Mouse (Mus musculus) urinary bladder, postnatal 36 days (tissue): ENCODE measurements around the gene Zbtb1.
A peak's percentile ranks its signal among the peaks of the same experiment; 100 is the strongest.

ENCODE experiments used
- DNase-seq, 2 experiments: peaks; one replicate each; pipeline ENCODE4 v3.0.0; 2022; ENCODE audit warnings: low spot score in 2 of 2, mixed read lengths in 1 of 2

Zbtb1 gene

DNA sequence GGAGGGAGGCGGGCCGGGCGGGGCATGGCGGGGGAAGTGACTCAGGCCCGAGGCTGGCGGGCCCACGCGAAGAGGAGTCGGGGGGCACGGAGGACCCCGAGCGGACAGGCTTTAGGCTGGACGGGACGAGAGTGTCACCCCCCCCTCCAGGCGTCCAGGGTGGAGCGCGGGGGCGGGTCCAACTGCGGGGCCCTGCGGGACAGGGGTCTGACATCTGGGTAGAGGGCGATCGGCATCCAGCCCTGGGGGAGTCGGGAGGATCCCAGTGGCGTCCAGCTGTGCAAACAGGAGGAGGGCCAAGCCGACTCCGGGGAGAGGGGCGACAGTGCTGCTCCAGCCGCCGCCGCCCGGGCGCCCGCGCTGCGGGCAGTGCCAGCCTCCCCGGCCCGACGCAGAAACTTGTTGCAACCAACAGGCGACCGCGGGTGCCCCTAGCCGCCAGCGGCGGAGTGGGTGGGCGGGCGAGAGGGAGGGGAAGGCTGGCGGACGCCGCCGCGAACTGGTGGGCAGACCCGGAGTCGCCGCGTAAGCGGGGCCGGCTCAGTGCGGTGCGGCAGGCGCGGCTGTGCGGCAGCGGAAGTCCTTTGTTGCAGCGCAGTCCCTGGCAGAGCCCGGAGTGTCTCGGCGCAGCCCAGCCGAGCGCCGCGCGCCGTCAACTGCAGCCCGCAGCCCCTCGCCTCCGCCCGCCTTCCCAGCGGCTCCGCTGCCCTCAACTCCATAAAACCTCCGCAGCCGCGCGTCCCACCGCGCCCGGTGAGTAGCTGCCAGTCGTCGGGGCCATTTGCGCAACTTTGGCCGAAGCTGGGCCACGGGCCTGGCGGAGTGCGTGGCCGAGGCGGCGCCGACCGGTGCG, at the start of gene Zbtb1:
Gene Zbtb1 (plus strand): TSS at position 289 of the 853 bp plus-strand sequence.
- DNase-seq, result peak; percentile 71 to 76

DNA sequence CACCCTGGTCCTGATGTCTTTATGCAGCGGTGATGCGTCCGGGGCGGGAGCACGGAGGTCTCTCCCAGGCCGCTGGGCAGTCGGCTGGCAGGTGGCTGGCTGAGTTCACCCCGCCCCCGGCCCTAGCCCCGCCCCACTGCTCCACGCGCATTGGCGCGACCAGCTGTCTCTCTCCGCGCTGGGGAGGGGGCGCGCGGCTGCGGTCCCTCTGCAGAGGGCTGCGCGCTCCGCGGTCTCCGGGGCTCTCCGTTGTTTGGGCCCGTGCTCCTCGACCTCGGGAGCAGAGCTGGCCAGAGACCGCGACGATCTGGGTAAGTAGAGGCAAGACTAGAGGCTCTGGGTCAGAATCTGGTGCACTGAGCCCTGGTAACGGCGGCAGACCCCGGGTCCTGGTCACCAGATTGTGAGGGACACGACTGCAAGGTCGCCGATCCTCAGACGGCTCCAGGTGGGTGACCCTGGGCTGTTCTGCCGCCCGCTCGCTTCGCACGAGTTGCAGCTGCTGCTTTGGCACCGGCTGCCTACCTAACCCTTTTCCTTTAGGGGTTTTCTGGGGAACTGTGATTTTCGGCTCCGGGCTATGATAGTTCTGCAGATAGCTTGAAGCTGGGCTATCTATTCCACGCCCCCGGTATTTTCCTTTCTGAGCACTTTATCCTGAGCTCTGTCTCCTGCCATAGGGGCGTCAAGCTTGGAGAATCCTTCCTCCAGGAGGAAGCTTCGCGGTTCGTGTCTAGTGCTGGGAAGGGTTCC, 45.2 kb upstream of the Zbtb1 start, which contains the start of gene Akap5:
Gene Akap5 (plus strand): TSS at position 213 of the 753 bp plus-strand sequence.
- peak in 1 of 2 experiments; percentile 12 for DNase-seq

DNA sequence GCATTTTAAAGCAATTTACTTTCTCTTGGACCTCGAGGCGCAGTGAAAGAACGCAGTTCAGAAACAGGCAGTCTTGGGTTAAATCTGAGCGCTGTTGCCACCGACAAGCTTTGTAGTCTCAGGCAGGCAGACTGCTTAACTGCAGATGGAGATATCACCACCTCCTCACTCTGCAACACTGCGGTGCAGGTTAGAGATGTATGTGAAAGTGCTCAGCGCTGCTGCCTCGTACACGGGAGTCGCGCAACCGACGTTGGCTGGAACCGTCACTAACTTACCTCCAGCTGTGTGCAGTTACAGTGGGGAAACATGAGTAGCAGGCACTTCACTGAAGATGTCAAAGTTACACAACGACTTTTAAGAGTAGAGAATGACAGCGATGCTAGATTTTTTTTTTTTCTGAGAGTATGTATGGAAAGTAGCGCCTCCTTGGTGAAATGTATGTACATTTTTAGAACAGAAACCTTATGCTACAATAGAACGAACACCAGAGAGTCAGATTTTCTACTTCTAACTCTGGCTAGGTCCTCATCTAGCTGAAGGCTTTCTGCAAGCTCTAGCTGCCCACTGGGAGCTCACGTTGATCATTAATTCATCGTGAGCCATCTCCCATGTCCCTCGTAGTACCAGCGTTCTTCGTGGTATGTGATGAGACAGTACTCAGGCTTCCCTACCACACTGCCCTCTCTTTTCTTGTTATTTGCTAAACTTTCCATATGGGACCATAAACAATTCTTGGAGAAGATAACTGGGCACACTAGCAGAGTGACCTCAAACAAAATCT, 43.4 kb upstream of the Zbtb1 start:
- DNase-seq, result no peak

DNA sequence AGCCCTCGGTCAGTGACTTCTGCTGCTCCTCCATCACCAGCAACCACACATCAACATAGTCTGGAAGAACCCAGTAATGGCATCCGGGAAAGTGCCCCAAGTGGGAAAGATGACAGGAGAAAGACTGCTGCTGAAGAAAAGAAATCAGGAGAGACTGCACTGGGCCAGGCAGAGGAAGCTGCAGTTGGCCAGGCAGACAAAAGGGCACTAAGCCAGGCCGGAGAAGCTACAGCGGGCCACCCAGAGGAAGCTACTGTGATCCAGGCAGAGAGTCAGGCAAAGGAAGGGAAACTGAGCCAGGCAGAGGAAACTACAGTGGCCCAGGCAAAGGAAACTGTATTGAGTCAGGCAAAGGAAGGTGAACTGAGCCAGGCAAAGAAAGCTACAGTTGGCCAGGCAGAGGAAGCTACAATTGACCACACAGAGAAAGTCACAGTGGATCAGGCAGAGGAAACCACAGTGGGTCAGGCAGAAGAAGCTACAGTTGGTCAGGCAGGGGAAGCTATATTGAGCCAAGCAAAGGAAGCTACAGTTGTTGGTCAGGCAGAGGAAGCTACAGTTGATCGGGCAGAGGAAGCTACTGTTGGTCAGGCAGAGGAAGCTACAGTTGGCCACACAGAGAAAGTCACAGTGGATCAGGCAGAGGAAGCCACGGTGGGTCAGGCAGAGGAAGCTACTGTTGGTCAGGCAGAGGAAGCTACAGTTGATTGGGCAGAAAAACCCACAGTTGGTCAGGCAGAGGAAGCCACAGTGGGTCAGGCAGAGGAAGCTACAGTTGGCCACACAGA, 41.3 kb upstream of the Zbtb1 start:
- no peak for DNase-seq

DNA sequence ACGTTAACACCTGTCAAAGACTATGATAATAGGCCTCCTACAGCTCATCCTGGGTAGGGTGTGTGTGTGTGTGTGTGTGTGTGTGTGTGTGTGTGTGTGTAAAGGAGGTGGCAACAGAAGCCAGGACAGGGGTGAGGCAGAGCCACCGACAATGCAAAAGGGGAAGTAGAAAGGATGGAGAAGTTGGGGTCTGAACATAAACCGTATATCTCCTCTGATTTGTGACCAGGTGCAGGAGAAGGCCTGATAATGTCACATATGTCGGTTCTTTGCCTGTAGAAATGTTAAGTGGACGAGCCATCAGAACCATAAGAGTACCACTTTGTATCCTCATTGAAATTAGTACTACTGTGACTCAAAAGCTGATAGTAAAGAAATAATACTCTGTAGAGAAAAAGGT, 36.4 kb upstream of the Zbtb1 start:
- no peak for DNase-seq

DNA sequence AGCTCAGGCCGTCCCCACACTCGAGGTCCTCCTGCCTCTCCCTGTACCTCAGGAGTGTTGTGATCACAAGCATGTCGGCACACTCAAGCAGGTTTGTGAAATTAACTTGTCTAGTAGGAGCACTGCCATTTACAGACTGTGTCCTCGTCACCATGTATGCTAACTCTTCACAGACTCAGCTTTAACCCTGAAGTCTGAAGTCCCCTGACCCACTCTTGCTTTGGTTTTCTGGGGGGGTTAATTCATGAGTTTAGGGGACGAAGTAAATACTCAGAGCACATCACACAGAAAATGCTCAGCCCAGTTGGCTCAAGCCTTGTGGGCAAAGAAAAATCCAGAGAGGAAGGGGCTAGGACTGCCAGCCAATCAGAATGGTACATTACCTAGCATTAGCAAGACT, 34.4 kb upstream of the Zbtb1 start:
- DNase-seq, result no peak

DNA sequence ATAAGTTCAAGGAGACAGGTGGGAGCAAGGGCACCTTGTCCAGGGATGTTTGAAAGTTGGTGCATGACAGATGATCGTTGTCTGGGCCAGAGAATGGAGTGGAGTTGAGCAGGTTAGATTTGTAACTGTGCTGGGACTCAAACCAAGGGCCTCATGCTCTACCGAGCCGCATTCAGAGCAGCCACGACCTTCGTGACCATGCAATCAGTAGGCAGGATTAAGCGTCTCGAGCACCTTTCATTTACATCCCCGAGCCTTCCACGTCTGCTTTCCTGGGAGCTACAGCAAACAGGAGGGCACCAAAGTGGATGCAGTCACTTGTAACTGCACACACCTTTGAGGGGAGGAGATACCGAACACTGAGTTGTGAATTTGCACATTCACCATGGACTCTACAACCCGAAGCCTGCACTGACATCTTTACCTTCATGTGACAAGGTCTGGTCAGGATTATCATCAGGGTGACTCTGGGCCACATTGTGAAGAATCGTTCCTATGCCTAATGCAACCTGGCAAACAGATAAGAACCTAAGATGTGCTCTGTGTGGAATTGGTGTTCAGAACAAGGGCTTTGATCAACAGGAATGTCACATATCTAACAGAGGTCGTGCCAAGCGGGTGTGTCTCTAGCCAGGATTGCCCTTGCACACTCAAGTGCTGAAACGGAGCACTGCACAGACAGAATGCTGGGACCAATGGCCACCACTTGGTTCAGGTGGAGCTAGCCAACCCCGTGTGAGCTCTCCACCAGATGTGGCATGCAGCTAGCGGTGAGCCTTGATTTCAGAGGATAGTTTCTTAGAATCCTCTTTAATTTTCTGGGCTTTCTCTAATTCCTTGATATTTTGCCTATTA, 33.7 kb upstream of the Zbtb1 start:
- no peak for DNase-seq

DNA sequence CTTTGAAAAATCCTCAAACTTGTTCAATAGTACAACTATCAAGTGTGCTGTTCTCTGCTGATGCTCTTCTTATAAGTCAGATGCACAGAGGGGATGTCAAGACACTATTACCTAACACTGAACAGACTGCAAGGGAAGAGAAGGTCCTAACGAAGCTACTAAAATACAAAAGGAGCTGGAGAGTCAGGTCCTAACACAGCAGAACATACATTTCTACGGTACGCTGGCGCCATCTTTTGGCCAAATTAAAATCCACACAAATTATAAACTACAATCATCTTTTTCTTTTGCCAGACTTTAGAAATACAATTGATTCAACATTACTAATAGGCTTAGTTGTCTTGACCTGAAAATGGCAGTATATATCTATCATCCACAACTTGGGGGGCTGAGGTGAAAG, 29.0 kb upstream of the Zbtb1 start:
- peak in 1 of 2 experiments; percentile 41 for DNase-seq

DNA sequence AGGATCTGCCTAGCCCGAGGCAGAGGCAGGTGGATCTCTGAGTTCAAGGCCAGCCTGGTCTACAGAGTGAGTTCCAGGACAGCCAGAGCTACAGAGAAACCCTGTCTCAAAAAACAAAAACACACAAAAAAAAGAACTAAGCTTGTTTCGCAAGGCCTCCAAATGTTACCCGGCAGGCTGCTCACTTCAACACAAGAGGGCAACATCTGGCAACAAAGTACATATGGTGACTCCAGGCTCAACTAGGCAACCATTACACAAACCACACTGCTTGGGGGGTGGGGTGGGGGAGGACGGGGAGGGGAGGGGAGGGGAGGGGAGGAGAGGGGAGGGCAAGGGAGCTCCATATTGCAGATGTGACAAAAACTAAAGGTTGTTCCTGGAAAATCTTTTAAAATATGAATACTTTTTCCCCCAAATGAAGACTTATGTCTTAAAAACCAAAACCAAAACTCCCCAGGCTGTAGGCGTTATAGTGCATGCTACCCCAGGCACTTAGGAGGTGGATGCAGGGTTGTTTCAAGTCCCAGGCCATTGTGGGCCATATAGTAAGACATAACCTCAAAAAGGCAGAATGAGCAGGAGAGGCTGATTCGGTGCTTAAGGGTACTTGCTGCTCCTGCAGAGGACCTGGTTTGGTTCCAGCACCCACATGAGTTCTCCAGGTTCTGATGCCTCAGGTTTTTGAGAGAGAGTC, 24.2 kb upstream of the Zbtb1 start:
- DNase-seq, result no peak

DNA sequence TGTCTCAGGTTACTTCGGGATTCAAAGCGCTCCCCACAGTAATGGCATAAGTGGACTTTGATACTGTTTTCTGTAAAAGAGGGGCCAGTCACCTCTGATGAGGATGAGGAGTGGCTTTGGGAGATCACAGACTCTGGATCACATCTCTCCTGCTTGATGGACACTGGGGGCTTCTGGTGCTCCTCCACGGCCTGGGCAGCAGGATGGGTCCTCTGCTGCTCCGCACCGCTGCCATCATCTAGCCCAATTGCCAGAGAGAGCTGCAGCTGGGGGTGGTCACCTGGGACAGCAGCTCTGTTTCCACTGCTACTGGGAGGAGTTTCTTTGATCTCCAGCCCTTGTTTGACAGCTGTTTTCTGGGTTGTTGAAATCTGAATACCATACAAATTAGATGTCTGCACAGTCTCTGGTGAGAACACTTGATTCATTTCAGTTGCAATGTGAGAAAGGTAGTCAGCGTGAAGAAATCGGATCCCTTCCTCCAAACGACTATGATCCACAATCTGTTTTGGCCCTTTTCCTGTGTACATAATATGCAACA, 20.3 kb upstream of the Zbtb1 start:
- DNase-seq, result no peak

DNA sequence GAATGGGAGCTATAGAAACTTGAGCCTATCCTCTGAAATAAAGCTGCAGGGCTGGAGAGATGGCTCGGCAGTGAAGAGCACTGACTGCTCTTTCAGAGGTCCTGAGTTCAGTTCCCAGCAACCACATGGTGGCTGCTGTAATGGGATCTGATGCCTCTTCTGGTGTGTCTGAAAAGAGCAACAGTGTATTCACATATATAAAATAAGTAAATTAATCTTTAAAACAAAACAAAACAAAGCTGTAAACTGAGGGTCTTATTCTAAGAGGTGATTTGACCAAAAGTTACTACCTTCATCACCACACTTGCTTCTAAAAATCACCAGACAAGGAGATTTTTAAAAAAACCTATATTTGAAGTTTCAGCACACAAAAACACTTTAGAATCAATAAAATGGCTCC, 9.2 kb upstream of the Zbtb1 start:
- DNase-seq, result no peak

DNA sequence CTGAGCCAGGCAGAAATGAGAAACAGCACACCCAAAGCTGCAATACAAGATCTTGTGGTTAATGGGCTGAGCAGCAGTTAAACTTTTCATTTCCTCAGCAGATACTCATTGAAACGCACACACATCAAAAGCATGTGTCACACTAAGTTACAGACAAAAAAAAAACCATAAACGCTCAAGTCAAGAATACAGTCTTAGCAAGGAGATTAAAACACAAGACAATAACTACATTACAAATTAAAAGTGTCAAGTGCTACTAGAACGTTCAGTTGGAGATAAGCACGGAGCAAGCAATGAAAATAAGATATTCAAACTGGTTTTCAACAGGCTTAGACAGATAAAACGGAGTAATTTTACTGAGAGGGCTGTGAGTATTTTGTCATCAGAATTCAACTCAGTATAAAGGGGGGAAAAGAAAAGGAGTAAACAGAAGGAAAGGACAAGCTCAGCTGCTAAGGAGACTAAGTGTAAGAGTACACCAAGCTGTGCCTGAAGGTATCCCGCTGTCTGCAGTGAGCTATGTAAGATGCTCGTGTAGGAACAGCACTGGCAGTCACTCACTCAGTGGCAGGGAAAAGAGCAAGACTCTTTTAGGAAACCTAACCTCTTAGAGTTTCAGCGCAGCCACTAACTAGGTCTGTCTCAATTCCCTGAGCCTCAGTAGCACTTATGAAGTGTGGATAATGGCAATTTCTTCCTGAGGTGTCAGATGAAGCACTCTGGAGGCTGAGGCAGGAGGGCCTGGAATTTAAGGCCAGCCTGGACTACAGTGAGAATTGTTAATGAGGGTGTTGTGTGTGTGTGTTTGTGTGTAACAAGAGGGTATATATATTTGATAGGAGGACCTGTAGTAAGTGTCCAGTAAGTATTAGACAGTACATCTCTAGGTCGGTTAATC, 8.4 kb upstream of the Zbtb1 start:
- no peak for DNase-seq

DNA sequence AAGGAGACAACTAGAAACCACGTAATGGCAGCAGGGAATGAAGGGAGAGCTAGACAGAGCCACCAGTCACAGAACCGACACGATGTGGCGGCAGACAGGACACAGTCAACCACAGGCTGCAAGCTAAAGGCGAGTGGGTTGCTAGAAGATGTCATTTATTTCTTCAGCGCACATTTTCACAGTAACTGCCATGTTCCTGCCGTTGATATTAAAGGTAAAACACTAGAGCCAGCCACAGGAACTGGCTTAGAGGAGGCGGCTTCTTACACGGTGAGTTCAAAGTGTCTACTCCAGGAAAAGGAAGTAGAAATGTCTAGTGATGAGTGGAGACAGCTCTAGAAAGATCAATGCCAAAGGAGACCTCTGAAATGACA, 7.8 kb upstream of the Zbtb1 start:
- no peak for DNase-seq

DNA sequence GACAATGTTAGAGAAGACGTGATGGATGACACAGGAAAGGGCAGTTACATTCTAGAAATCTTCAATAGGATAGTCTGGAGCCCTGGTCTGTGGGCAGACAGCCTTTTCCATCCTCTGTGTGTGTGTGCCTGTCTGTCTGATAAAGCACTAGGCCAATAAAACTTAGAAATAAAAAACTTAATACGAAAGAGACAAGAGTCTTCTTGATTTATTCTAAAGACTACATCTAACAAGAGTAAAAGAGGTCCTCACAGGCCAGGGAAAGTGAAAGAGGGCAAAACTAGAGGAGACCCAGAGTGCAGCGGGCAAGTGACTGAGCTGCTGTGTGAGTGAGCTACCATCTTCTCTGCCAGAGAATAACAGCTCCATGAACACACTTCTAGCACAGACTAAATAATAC, 3.8 kb upstream of the Zbtb1 start:
- DNase-seq, result no peak

DNA sequence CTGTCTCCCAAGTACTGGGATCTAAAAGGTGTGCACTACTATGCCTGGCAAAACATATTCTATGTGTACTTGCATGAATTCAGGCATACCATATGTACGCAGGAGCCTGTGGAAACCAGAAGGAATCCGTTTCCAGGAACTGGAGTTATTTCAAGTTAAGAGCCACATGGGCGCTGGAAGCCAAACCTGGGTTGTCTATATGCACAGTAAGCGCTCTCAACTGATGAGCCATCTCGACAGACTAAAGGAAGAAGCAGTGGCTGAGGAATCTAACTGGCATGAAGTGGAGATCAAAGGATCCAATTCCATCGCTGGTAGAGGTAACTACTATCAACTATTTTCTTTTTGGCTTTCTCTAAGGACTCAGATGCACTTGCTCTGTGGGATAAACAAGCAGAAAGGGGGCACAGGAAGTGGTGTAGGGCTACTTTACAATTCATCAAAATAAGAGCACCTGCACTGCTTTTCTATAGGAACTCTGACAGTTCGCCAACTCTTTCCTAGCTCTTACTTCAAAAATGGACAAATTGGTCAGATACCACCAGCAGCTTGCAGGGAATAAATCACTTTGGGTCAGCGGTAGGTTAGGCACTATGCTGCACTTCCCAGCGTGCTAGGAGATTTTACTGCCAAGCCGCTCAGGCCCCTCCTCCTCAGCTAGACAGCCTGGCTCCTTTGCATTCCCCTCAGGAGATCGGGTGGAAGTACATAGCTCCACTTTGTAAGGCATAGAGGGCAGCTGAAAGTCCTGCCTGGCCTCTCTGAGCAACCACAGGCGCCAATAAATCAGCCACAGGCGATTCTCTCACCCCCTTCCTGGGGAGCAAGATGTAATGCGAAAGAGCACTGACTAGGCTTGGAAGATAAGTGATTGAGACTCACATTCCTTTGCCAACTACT, 2.7 kb upstream of the Zbtb1 start:
- peak in 1 of 2 experiments; percentile 24 for DNase-seq

DNA sequence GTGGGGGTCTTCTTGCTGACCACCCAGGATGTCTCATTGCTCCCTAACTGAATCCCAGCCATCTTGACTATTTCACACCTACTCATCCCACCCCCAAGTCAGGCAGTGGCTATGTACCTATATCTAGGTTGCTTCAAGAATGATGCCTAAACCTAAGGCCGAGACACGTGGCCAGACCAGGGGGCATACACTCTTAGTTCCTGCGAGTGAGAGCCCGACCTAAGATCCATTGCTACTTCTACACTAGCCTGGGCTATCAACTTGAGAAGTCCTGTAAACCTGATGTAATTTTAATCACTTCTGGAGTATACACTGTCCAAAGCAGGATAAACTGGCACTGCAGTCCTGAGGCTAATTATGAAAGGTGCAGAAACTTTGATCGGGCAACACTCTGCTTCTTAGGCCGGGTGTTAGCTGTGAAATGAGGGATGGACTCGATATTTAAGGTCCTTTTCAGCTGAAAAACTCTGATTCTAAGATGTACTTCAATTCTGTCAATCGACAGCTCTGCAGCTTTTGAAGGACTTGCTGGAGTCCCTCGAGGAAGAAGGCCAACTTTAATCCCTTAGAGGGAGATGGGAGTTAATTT, 1.8 kb upstream of the Zbtb1 start:
- no peak for DNase-seq

DNA sequence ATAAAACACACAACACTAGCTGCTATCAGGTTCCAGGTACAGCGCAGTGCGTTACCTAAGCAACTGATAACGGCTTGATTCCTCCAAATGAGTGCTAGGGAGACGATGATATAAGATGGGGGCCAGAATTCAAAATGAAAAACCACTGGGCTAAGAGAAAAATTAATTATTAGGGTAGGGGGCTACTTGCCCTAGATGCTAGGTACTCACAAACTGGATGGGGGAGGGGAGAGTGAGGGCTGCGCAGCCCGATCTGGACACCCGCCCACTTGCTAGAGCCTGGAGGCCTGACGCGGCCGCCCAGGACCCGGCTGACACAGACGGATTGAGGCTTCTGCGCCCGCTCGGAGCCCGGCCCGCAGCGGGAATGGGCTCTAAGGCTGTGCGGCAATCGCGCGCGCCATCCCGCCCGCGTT, 1.3 kb upstream of the Zbtb1 start:
- DNase-seq, result no peak
